Mouse (Mus musculus) ES-CJ7 (cell line): Measurements from ENCODE around the gene Fnbp1.

Source experiments
- DNase-seq: peaks from one replicate; pipeline ENCODE4 v3.0.0; 2011; ENCODE audit warnings: low read depth, low spot score

The Fnbp1 gene

GRCm38 (mm10) chr2:30981790-30982513, 159.9 kb downstream of the Fnbp1 start, which contains the start of the genes BC005624 and Usp20:
Gene BC005624, minus strand, starts transcription at chr2:30982201.
Gene Usp20, plus strand, starts transcription at chr2:30982279.
- DNase-seq, result peak; percentile 100
